Mouse (Mus musculus) C2C12 (cell line): ENCODE results near the gene AC134908.4. TPM values are rescaled to one million over a fixed set of nuclear protein-coding genes. Genes with fewer than 3 reads are reported as not detected.

Source experiments
- H3K27me3 ChIP-seq: one replicate; pipeline ENCODE4 v1.6.1; 2011; ENCODE audit not compliant: control insufficient read depth, insufficient read depth, insufficient read length
- H3K36me3 ChIP-seq: one replicate; pipeline ENCODE4 v1.6.1; 2011; ENCODE audit not compliant: control insufficient read depth, insufficient read depth
- H3K4me3 ChIP-seq: one replicate; pipeline ENCODE4 v1.5.1; 2011; ENCODE audit warnings: mild to moderate bottlenecking, control low read depth; ENCODE audit not compliant: poor library complexity, insufficient read depth, severe bottlenecking
- H3K79me2 ChIP-seq: one replicate; pipeline ENCODE4 v1.6.1; 2011; ENCODE audit not compliant: control insufficient read depth, insufficient read depth
- H3K79me3 ChIP-seq: one replicate; pipeline ENCODE4 v1.6.1; 2011; ENCODE audit warnings: low read depth, control low read depth
- H3ac ChIP-seq: one replicate; pipeline ENCODE3; 2011; ENCODE audit warnings: low read depth; ENCODE audit not compliant: control insufficient read depth, insufficient read length
- CEBPB ChIP-seq: IDR thresholded peaks from one replicate; pipeline ENCODE4 v1.6.1; 2011; ENCODE audit warnings: low read depth, mild to moderate bottlenecking, control low read depth, moderate library complexity
- CTCF ChIP-seq: IDR thresholded peaks from one replicate; pipeline ENCODE4 v1.5.1; 2011; ENCODE audit not compliant: control insufficient read depth, insufficient read depth, insufficient read length
- FOSL1 ChIP-seq: IDR thresholded peaks from one replicate; pipeline ENCODE4 v1.8.0; 2011; ENCODE audit warnings: mild to moderate bottlenecking, low read length; ENCODE audit not compliant: poor library complexity, insufficient read depth, severe bottlenecking
- MAX ChIP-seq: IDR thresholded peaks from one replicate; pipeline ENCODE4 v1.6.1; 2011; ENCODE audit warnings: mild to moderate bottlenecking, control low read depth
- MYOD1 ChIP-seq: IDR thresholded peaks from one replicate; pipeline ENCODE4 v1.6.1; 2011; ENCODE audit warnings: low read depth; ENCODE audit not compliant: control insufficient read depth, insufficient read length
- MYOG ChIP-seq: IDR thresholded peaks from one replicate; pipeline ENCODE4 v1.6.1; 2011; ENCODE audit not compliant: control insufficient read depth, insufficient read length; ENCODE audit errors: extremely low read depth
- USF1 ChIP-seq: IDR thresholded peaks from one replicate; pipeline ENCODE4 v1.6.1; 2011; ENCODE audit warnings: low read depth, mild to moderate bottlenecking, control low read depth, moderate library complexity
- polyA plus RNA-seq: library from polyadenylated mRNA; unstranded; fragments of >200 nt; fragmentation: generic; extraction: Trizol; gene quantifications from one replicate; pipeline ENCODE4 v1.2.1, GENCODE M21; 2012; ENCODE audit warnings: missing spikeins

The AC134908.4 gene
- polyA plus RNA-seq, 1 experiment: not detected

GRCm38 (mm10) chr17:25829558-25830017 is 34.1 kb upstream of the AC134908.4 start:
- TF ChIP-seq CEBPB: no peak
- TF ChIP-seq MYOG: no peak
- TF ChIP-seq USF1: no peak
- TF ChIP-seq MYOD1: no peak
- TF ChIP-seq FOSL1: no peak
- no peak for TF ChIP-seq MAX
- TF ChIP-seq CTCF: no peak
- Histone ChIP-seq H3K79me3 (peaks cover 27% of the 10 kb centered on the region), H3ac (peak overlapping the region; percentile 46), H3K27me3 (no peaks in the 10 kb centered on the region), H3K4me3 (no peak overlapping the region), H3K36me3 (peaks cover 24% of the 10 kb centered on the region), H3K79me2 (peaks cover 46% of the 10 kb centered on the region)

DNA sequence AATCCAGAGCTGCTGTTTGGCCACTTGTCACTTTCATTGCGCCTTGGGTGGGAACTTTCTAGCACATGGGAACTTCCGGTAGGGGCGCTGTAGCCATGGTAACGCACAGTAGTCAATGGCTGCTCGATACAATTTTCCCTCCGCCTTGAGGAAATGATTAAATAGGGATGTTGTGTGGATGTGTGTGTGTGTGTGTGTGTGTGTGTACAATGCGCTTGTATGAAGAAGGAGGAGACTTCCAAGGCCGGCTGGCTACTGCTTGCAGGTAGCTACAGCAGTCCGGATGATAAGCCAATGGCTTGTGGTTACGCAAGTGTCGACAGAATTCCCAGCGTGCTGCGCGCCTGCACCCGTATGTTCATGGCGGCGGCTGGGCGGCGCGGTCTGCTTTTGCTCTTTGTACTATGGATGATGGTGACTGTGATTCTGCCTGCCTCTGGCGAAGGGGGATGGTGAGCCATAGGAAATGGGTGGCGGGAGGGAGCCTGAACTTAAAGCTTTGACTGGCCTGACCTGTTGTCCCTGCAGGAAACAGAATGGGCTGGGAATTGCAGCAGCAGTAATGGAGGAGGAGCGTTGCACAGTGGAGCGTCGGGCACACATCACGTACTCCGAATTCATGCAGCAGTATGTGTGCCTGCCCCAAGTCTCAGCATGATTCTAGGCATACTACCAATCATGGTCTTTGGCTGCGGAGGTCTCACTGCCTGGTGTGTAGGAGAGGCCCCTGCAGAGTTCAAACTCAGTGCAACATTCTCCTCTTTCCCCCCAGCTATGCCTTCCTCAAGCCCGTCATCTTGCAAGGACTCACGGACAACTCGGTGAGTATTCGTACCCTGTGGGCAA is 33.5 kb upstream of the AC134908.4 start, which contains the start of gene Jmjd8:
Gene Jmjd8, plus strand, starts transcription at position 156 of the 846 bp plus-strand sequence.
- TF ChIP-seq CEBPB (peak; percentile 67), MAX (no peak), USF1 (no peak), MYOG (no peak)
- no peaks in the 10 kb centered on the region for H3K27me3 ChIP-seq
- peak within 1 kb of the TSS; percentile 46 for H3ac ChIP-seq
- H3K36me3 ChIP-seq: peaks cover 24% of the 10 kb centered on the region
- H3K79me2 ChIP-seq: peaks cover 46% of the 10 kb centered on the region
- peaks cover 23% of the 10 kb centered on the region for H3K79me3 ChIP-seq
- H3K4me3 ChIP-seq: peak within 1 kb of the TSS; percentile 23

GRCm38 (mm10) chr17:25828223-25828594 is 32.8 kb upstream of the AC134908.4 start:
- Histone ChIP-seq H3K36me3 (peaks cover 24% of the 10 kb centered on the region), H3K79me2 (peaks cover 42% of the 10 kb centered on the region)

DNA sequence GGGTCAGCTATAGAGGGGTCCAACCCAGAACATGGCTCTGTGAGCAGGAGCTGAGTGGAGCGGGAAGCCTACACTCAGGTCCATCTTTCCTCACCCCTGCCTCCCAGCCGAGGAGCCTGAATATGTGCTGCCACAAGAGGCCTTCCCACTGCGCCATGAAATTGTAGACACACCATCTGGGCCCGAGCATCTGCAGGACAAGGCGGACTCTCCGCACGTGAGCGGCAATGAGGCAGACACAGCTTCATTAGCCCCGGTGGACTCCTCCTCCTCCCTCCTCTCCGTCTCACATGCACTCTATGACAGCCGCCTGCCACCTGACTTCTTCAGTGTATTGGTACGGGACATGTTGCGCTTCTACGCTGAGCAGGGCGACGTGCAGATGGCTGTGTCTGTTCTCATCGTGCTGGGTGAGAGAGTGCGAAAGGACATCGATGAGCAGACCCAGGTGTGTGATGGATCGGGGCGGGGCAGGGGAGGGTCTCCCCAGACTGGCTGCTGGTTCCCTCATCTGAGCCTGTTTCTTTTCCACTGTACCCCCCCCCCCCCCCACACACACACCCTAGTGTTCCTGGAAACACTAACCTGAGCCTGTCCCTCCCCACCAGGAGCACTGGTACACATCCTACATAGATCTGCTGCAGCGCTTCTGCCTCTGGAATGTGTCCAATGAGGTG is 32.2 kb upstream of the AC134908.4 start:
- Histone ChIP-seq H3ac (no peak overlapping the region), H3K4me3 (no peak overlapping the region), H3K36me3 (peaks cover 24% of the 10 kb centered on the region), H3K79me3 (peaks cover 19% of the 10 kb centered on the region), H3K79me2 (peaks cover 41% of the 10 kb centered on the region), H3K27me3 (no peaks in the 10 kb centered on the region)
- TF ChIP-seq USF1 (no peak), CEBPB (no peak), CTCF (no peak), FOSL1 (no peak)

More at GRCm38 (mm10) chr17:25828223-25828594, 32.8 kb upstream of the AC134908.4 start:
- TF ChIP-seq MYOD1 (no peak), CTCF (no peak), CEBPB (no peak)
- no peak overlapping the region for H3ac ChIP-seq
- H3K27me3 ChIP-seq: no peaks in the 10 kb centered on the region
- H3K4me3 ChIP-seq: no peak overlapping the region
- H3K79me3 ChIP-seq: peaks cover 19% of the 10 kb centered on the region

DNA sequence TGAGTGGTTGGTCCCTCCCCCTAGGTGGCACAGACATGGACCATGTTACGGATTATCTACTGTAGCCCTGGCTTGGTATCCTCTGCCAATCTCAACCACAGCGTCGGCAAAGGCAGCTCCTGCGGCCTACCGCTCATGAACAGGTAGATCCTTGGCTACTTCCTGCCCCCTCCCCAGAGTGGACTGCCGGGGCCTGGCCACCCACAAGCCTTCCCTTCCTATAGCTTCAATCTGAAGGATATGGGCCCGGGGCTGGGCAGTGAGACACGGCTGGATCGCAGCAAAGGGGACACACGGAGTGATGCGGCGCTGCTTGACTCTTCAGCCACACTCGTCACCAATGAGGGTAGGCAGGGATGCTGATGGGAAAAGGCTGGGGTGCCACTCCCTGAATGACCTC is 31.6 kb upstream of the AC134908.4 start:
- Histone ChIP-seq H3K79me3 (peaks cover 13% of the 10 kb centered on the region), H3K36me3 (peaks cover 24% of the 10 kb centered on the region)
- TF ChIP-seq MYOG (no peak), CTCF (no peak), USF1 (no peak), MYOD1 (no peak), FOSL1 (no peak), CEBPB (no peak), MAX (no peak)

More for the DNA sequence above, 31.6 kb upstream of the AC134908.4 start:
- Histone ChIP-seq H3ac (no peak overlapping the region), H3K4me3 (no peak overlapping the region), H3K79me2 (peaks cover 34% of the 10 kb centered on the region), H3K27me3 (no peaks in the 10 kb centered on the region)
